Mouse (Mus musculus): ENCODE measurements at regions not wholly inside any gene's neighbourhood (a gene's known extent, or its start where the extent isn't known, plus 50 kb on each side); places are given as distances from the start of the nearest gene placed in this dataset.

- DNase-seq (ENCODE audit: inconsistent age in 2 of 2, low spot score in 1 of 2): no peak
These were observed 4549.1 kb upstream of the Gm7489 start for GRCm38 (mm10) chr15:49335523-49336040.

- no peak for DNase-seq (ENCODE audit: inconsistent age in 2 of 2, low spot score in 1 of 2)
These were observed 4537.7 kb upstream of the Gm7489 start for GRCm38 (mm10) chr15:49347029-49347428.

- no peak for DNase-seq (ENCODE audit: inconsistent age in 2 of 2, low spot score in 1 of 2)
These were observed 4528.6 kb upstream of the Gm7489 start for GRCm38 (mm10) chr15:49356107-49356506.

- DNase-seq (ENCODE audit: inconsistent age in 2 of 2, low spot score in 1 of 2): peak in 1 of 2 experiments; percentile 34
These were observed 4488.7 kb upstream of the Gm7489 start for GRCm38 (mm10) chr15:49395966-49396365.

GRCm38 (mm10) chr15:49413665-49414064, 4471.0 kb upstream of the Gm7489 start:
- no peak for DNase-seq (ENCODE audit: inconsistent age in 2 of 2, low spot score in 1 of 2)

GRCm38 (mm10) chr15:49451310-49451709, 4433.4 kb upstream of the Gm7489 start:
- no peak for DNase-seq (ENCODE audit: inconsistent age in 2 of 2, low spot score in 1 of 2)

GRCm38 (mm10) chr15:49484582-49484981, 4400.1 kb upstream of the Gm7489 start:
- no peak for DNase-seq (ENCODE audit: inconsistent age in 2 of 2, low spot score in 1 of 2)

GRCm38 (mm10) chr15:49492836-49493235, 4391.9 kb upstream of the Gm7489 start:
- DNase-seq (ENCODE audit: inconsistent age in 2 of 2, low spot score in 1 of 2): peak in 1 of 2 experiments; percentile 18

GRCm38 (mm10) chr15:49501821-49502220, 4382.9 kb upstream of the Gm7489 start:
- DNase-seq (ENCODE audit: inconsistent age in 2 of 2, low spot score in 1 of 2): no peak

Data from adrenal gland, adult (tissue).